Mouse (Mus musculus) cerebellum, adult 2 months (tissue): ENCODE results near the gene Urb2. TPM values are rescaled to one million over a fixed set of nuclear protein-coding genes. Genes with fewer than 3 reads are reported as not detected.

Source experiments
- DNase-seq, 2 experiments: peaks; one replicate each; pipeline ENCODE4 v3.0.0; 2021
- H3K27ac ChIP-seq: fragments of 200-500 bp; 2 replicates; pipeline ENCODE4 v1.5.1; 2012; ENCODE audit warnings: low read length, control low read depth, inconsistent platforms; ENCODE audit not compliant: insufficient read depth
- H3K27me3 ChIP-seq: fragments of 200-500 bp; 2 replicates; pipeline ENCODE4 v1.6.1; 2012; ENCODE audit warnings: inconsistent platforms, mild to moderate bottlenecking, low read length, moderate library complexity; ENCODE audit not compliant: control insufficient read depth, insufficient read depth
- H3K4me1 ChIP-seq: fragments of 200-500 bp; 2 replicates; pipeline ENCODE4 v1.6.1; 2011; ENCODE audit warnings: low read length; ENCODE audit not compliant: control insufficient read depth, insufficient read depth
- H3K4me3 ChIP-seq: fragments of 200-500 bp; replicated peaks from 2 replicates; pipeline ENCODE3; 2011; ENCODE audit warnings: mild to moderate bottlenecking, low read depth, low read length, control low read depth; ENCODE audit not compliant: insufficient read depth
- CTCF ChIP-seq: fragments of 200-500 bp; IDR thresholded peaks from 2 replicates; pipeline ENCODE4 v1.5.1; 2011; ENCODE audit warnings: low read depth, mild to moderate bottlenecking, control low read depth, low read length, moderate library complexity, borderline replicate concordance; ENCODE audit not compliant: insufficient read depth
- POLR2A ChIP-seq: fragments of 200-500 bp; IDR thresholded peaks from 2 replicates; pipeline ENCODE4 v1.6.1; 2011; ENCODE audit warnings: low read length, control low read depth, borderline replicate concordance; ENCODE audit not compliant: insufficient read depth
- WGBS: fragments of 180-500 bp; shearing (Covaris S2); methylation state at CpG from one replicate; pipeline ENCODE4 v1.1.7; 2018; 5-methylcytosine and 5-hydroxymethylcytosine counted together
- polyA plus RNA-seq: library from polyadenylated mRNA; depleted of rRNA; stranded (reverse); fragments of >200 nt; gene quantifications from 2 replicates; pipeline ENCODE4 v1.2.3, GENCODE M21; 2012

Gene Urb2
- polyA plus RNA-seq, 1 experiment = 6.9 TPM

DNA sequence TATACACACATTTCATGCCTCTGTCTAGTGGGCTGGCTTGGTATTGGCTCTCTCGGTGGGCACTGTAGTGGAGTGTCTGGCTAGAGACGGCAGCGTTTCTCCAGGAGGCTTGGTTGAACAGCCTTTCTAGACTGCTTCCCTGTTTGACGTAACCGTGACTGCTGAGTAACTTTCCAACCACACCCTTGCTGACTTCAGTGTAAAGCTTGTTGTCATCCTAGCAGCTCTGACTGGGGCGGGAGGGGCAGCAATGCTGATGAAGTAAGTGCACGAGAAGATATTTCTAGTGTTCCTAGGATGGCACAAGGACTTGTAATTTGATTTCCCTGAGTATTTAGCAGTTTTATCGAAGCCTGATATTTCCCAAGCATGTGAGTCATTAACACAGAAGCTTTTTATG lies 24.5 kb downstream of the Urb2 start:
- DNase-seq = no peak
- H3K4me1 ChIP-seq = no peaks in the 10 kb centered on the region
- TF ChIP-seq CTCF (no peak), POLR2A (no peak)
- WGBS = 84% methylated on average over 8 of the region's 8 CpGs
- H3K4me3 ChIP-seq = no peak overlapping the region
- H3K27me3 ChIP-seq = no peaks in the 10 kb centered on the region
- H3K27ac ChIP-seq = no peak overlapping the region

DNA sequence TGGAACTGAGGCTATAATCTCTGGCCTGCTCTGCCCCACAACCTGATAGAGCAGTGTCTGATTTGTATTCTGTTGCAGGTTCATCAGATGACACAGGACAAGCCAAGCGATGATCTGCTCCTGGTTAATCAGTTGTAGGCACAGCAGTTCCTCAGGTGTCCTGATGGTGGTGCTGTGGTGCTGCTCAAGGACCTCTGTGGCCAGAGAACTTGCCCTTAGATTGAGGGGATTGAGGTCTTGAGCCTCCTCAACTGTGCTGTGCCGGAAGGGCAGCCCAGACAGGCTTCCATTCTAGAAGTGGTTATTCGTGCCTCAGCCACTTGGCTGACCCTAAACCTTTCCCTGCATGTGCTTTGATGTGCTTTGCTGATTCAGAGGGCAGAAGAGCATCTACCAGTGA lies 30.8 kb downstream of the Urb2 start:
- no peak overlapping the region for H3K27ac ChIP-seq
- WGBS = 9% methylated on average over 3 of the region's 3 CpGs
- no peaks in the 10 kb centered on the region for H3K4me1 ChIP-seq
- H3K27me3 ChIP-seq = no peaks in the 10 kb centered on the region
- peak; percentile 61 to 81 for DNase-seq
- TF ChIP-seq CTCF = peak; percentile 100
- no peak for TF ChIP-seq POLR2A
- H3K4me3 ChIP-seq = no peak overlapping the region

DNA sequence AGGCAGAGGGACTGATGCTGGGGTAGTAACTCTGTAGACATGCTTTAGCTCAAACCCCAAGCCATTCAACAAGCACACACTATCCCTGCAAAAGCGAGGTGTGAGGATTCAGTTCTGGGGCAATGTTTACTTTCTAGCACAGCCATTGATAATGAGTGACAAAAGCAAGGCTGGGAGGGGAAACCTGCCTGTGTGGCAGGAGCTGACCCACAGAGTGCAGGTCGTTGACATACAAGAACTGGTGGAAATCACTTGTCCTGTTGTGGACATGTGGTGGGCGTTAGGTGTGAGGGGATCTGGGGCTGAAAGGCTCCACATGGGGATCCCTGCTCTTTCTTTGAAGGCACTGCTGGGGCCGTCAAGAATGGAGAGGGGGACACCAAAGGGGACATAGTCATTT lies 31.3 kb downstream of the Urb2 start:
- no peak for DNase-seq
- H3K4me3 ChIP-seq = no peak overlapping the region
- no peak overlapping the region for H3K27ac ChIP-seq
- H3K27me3 ChIP-seq = no peaks in the 10 kb centered on the region
- TF ChIP-seq CTCF (no peak), POLR2A (no peak)
- WGBS = 76% methylated on average over 4 of the region's 4 CpGs
- H3K4me1 ChIP-seq = no peaks in the 10 kb centered on the region

DNA sequence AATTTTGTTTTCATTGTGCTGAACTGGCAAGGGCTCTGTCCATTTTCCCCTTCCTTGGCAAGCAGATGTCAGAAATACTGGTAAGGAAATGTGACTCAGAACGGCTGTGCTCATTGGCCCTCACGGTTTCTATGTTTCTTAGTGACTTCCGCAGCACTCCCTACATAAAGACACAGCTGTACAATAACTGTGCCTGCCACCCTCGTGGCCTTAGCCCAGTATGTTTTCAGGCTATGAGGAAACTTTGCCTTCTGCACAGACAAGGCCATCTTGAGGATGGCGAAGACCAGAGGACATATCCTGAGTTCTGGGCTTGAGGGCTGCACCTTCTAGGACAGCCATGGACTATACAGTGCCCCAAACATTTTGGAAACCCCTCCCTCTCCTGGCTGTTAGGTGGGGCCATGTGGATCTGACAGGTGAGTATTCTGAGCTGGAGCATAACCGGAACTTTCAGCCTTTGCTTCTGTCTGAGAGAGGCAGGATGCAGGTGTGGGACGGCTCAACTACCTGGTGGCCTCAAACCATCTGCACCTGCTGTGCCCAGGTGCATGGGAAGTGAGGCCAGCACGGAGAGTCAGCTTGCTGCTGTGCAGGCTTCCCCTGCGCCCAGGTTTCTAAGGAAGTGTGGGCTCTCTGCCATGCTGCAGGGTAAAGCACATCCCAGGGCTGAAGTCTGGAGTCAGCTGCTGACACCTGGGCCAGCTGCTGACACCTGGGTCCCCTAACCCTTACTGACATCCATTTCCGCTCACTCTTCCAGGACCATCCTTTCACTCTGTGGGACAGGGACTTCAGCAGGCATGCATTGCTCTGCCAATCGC lies 35.7 kb downstream of the Urb2 start:
- Histone ChIP-seq H3K27me3 (no peaks in the 10 kb centered on the region), H3K27ac (no peak overlapping the region), H3K4me3 (no peak overlapping the region), H3K4me1 (no peaks in the 10 kb centered on the region)
- no peak for DNase-seq
- 76% methylated on average over 11 of the region's 11 CpGs for WGBS
- no peak for TF ChIP-seq POLR2A
- TF ChIP-seq CTCF = no peak

DNA sequence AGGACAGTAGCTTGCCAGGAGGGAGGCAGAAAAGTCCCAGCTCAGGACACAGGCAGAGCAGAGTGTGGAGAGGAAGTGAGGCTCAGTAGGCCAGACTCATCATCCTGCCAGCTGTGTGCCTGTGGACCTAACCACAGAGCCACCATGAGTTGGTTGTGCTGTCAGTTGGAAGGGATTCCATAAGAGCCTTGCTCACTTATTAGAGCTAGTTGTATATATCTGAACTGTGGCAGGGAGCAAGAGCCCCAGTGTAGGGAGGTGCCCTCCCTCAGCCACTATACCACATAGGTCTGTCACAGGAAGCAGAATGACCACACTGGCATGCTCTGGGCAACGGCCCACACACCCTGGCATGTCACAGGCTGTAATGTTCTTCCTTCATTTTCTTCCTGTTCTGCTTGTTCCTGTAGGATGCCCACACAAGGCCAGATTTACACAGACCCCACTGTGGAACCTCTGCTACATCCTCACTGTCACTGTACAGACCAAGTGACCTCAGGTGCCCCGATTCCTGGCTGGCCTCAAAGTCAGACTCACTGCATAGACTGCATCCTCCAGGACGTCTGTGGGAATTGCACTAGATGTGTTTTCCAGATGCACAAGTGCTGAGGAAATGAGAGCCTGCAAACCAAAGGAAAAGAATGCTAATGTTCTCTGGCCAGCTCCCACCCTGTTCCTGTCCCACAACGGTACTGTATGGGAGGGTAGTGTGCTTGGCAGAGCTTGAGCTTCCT lies 45.2 kb downstream of the Urb2 start:
- Histone ChIP-seq H3K4me3 (no peak overlapping the region), H3K27ac (no peak overlapping the region), H3K27me3 (no peaks in the 10 kb centered on the region), H3K4me1 (peaks cover 5% of the 10 kb centered on the region; the same call in 1 of the 2 replicates)
- TF ChIP-seq POLR2A = no peak
- TF ChIP-seq CTCF = no peak
- DNase-seq = no peak
- WGBS = 62% methylated on average over 4 of the region's 4 CpGs

DNA sequence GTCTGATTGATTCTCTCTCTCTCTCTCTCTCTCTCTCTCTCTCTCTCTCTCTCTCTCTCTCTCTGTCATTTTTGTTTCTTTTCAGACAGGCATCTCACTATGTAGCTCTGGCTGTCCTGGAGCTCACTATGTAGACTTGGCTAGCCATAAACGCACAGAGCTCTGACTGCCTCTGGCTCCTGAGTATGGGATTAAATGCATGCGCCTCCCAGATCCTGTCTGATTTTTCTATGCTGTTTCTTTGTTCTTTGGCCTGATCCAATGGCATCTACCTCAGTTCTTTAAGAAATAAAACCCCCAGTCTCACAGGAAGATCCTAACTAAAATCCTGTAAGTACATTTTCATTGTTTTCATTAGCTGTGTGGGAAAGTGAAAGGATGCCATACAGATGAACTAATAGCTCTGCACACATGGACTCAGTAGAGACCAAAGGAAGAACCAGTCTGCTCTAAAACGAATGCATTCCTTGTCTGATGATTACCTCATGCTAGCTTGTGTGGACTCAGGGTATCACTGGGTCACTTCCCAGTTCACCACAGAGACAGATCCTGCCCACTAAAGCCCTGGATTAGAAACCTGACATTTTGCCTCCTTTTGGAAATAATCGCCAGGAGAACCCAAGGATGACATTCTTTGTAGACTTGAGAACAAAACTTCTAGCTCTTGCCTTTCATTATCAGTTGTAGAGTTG lies 45.9 kb downstream of the Urb2 start:
- H3K27me3 ChIP-seq = no peaks in the 10 kb centered on the region
- H3K27ac ChIP-seq = no peak overlapping the region
- 79% methylated on average over 4 of the region's 4 CpGs for WGBS
- H3K4me3 ChIP-seq = no peak overlapping the region
- TF ChIP-seq POLR2A (no peak), CTCF (no peak)
- peaks cover 5% of the 10 kb centered on the region; the same call in 1 of the 2 replicates for H3K4me1 ChIP-seq
- no peak for DNase-seq

DNA sequence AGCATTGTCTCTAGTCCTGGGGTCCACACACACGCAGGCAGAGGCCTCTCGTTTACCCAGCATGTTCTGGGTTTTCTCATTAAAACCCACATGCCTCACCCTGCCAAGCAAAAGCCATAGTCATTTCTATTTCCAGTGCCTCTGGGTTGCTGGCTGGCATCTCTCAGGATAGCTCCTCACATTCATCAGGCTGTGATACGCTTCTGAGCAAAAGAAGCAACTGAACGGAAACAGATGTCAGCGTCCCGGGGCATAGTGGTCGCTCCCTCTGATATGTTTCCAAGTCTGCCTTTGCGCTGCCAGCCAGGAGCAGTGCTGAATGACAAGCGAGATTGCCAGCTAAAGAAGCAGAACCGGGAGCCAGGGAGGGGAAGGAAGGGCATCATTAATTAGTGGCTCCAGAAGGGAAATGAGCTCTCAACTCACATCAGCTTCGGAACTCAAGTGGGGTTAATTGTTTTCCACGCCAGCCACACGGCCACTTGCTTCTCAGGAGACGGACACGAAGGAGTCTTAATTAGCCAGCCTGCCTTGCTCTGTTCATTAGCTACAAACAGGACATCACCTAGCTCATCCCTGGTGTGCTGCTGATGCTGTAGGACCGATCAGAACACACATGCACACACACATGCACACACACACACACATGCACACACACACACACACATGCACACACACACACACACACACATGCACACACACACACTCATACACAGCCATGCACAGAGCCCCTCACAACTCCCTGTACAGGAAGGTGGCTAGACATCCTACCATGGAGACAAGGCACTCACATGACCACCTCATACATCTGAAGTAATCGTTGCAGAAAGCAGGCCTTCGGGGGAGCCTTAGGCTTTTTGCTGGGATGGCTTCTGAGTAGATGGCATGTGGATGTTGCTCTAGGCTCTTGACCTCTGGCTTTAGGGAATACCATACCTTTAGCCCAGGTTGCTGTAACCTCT lies 49.3 kb downstream of the Urb2 start:
- no peak overlapping the region for H3K27ac ChIP-seq
- DNase-seq = peak; percentile 13 to 20
- 13% methylated on average over 18 of the region's 18 CpGs for WGBS
- no peak for TF ChIP-seq POLR2A
- TF ChIP-seq CTCF = no peak
- no peaks in the 10 kb centered on the region for H3K27me3 ChIP-seq
- no peak overlapping the region for H3K4me3 ChIP-seq
- H3K4me1 ChIP-seq = peaks cover 5% of the 10 kb centered on the region; the same call in 1 of the 2 replicates
